Mouse (Mus musculus): Measurements from ENCODE around the gene Krt77.

Gene Krt77

GRCm38 (mm10) chr15:101833131-101833530 is 36.4 kb downstream of the Krt77 start:
- no peak for DNase-seq (ENCODE audit: low spot score)

GRCm38 (mm10) chr15:101829441-101829840 is 40.1 kb downstream of the Krt77 start:
- DNase-seq (ENCODE audit: low spot score), result no peak

- DNase-seq (ENCODE audit: low spot score), result no peak
These were observed 47.7 kb downstream of the Krt77 start for GRCm38 (mm10) chr15:101821786-101822185.

- no peak for DNase-seq (ENCODE audit: low spot score)
These were observed 51.6 kb downstream of the Krt77 start, which contains the start of gene Krt2 for GRCm38 (mm10) chr15:101817875-101818274. Gene Krt2, minus strand, starts transcription at chr15:101818169.
